Mouse (Mus musculus): ENCODE measurements at regions not wholly inside any gene's neighbourhood (a gene's known extent, or its start where the extent isn't known, plus 50 kb on each side); places are given as distances from the start of the nearest gene placed in this dataset.

DNA sequence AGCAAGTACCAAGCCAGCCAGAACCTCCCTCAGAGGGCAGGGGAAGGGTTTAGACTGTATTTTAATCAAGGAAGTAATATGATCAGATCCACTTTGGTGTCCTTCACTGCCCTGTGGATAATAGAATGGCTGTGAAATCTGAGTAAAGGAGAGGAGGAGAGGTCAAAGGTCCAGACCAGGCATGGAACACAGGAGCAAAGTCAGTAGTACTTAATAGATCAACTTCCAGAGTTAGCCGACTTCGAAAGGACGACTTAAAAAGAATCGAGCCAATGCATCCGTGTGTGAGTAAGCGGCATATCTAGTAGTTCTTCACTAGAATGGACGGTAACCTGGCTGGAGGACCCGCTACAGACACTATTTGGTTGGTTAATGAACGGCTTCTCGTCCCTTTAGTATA, 103.8 kb upstream of the Gm15217 start:
- Histone ChIP-seq H3K27me3 (ENCODE audit: control insufficient read depth, insufficient read depth, low read length) (no peaks in the 10 kb centered on the region), H3K4me2 (ENCODE audit: low read depth, severe bottlenecking) (no peak overlapping the region), H3K9me3 (ENCODE audit: control insufficient read depth, low read length) (no peaks in the 10 kb centered on the region), H3K9ac (ENCODE audit: low read length) (no peak overlapping the region), H3K4me3 (ENCODE audit: low read depth, low read length) (no peak overlapping the region), H3K27ac (replicated peaks; ENCODE audit: low read depth, low read length) (no peak overlapping the region), H3K4me1 (ENCODE audit: control insufficient read depth, insufficient read depth, low read length) (no peaks in the 10 kb centered on the region), H3K36me3 (ENCODE audit: control insufficient read depth, insufficient read depth, low read length) (no peaks in the 10 kb centered on the region)
- DNase-seq (ENCODE audit: low spot score) (no peak), ATAC-seq (ENCODE audit: insufficient number of reproducible peaks, low FRiP score, low TSS enrichment, low read depth) (no peak)
- 89% methylated on average over 10 of the region's 10 CpGs for whole genome bisulfite sequencing

DNA sequence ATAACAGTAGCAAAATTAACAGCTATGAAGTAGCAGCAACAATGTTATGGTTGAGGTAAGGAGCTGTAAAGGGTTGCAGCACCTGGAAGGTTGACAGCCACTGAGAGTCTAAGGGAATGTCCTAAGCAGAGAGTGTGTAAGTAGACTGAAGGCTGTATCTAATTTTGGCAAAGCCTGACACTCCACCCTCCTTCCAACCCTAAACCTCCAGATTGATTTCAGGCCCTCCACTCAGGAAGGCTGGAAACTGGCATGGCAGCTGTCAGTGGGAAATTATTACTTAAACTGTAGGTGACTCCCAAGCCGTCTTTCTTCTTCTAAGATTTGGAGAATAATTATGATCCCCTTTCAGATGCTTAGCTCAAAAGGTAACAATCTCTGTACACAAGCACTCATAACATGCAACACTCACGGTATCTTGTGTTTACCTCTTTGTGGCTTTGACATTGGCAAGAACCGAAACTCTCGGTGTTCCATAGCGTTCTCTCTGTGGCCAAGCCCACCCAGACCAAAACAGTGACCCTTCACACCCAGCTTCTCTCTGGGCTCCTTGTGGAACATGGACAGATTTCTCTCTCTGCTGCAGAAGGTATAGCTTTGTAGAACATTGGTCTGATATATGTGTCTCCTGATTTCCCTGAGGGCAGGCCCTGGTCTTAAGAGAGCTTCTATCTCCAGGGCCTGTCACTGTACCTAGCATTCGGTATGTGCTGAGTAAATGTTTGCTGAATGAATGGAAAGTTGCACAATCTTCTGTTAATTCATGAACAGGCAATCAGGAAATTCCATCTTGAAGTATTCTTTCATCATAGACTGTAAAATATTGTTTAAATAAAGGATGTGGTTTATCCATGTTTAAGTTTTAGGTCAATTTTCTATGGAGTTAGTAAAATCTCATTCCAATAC, 102.0 kb upstream of the Gm15217 start:
- Histone ChIP-seq H3K27me3 (ENCODE audit: control insufficient read depth, insufficient read depth, low read length) (no peaks in the 10 kb centered on the region), H3K9me3 (ENCODE audit: control insufficient read depth, low read length) (no peaks in the 10 kb centered on the region), H3K4me1 (ENCODE audit: control insufficient read depth, insufficient read depth, low read length) (no peaks in the 10 kb centered on the region), H3K4me3 (ENCODE audit: low read depth, low read length) (no peak overlapping the region), H3K9ac (ENCODE audit: low read length) (no peak overlapping the region), H3K27ac (replicated peaks; ENCODE audit: low read depth, low read length) (no peak overlapping the region), H3K36me3 (ENCODE audit: control insufficient read depth, insufficient read depth, low read length) (no peaks in the 10 kb centered on the region), H3K4me2 (ENCODE audit: low read depth, severe bottlenecking) (no peak overlapping the region)
- DNase-seq (ENCODE audit: low spot score) (no peak), ATAC-seq (ENCODE audit: insufficient number of reproducible peaks, low FRiP score, low TSS enrichment, low read depth) (no peak)
- 92% methylated on average over 6 of the region's 6 CpGs for WGBS

DNA sequence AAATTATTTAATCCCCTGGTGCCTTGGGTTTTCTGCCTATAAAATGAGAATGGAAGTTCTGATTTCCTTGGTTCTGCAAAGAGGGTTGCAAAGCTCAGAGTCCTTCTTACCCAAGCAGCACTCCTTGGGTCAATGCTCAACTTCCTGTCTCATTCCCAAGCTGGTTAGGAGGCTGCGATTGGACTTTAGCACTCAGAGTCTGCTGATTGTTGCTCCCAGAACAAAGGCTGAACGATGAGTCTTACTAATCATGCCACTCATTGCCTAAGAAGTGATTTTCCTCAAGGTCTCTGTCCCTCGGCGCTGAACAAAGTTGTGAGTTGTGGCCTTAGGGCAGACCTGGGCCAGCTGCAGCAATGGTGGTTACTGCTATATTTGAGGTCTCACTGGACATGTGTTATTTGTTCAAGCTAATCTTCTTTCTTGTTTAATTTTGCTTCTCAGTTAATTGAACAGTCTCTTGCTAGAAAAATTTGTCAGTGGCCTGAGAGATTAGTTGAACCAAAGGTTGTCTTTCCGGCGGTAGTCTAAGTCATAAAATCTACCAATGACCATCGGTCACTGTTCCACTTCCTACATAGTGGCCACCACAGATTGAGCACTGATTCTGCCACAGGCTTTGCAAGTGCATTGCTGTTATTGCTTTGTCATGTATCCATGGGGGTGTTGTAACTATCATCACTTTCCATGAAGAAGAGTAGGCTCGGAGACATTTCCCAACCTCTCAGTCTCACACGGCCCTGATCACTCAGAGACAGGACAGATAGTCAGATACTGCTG, 101.2 kb upstream of the Gm15217 start:
- Histone ChIP-seq H3K36me3 (ENCODE audit: control insufficient read depth, insufficient read depth, low read length) (no peaks in the 10 kb centered on the region), H3K9me3 (ENCODE audit: control insufficient read depth, low read length) (no peaks in the 10 kb centered on the region), H3K4me2 (ENCODE audit: low read depth, severe bottlenecking) (no peak overlapping the region), H3K4me1 (ENCODE audit: control insufficient read depth, insufficient read depth, low read length) (no peaks in the 10 kb centered on the region), H3K9ac (ENCODE audit: low read length) (no peak overlapping the region), H3K27ac (replicated peaks; ENCODE audit: low read depth, low read length) (no peak overlapping the region), H3K4me3 (ENCODE audit: low read depth, low read length) (no peak overlapping the region), H3K27me3 (ENCODE audit: control insufficient read depth, insufficient read depth, low read length) (no peaks in the 10 kb centered on the region)
- ATAC-seq (ENCODE audit: insufficient number of reproducible peaks, low FRiP score, low TSS enrichment, low read depth) (no peak), DNase-seq (ENCODE audit: low spot score) (no peak)
- 89% methylated on average over 9 of the region's 9 CpGs for WGBS

DNA sequence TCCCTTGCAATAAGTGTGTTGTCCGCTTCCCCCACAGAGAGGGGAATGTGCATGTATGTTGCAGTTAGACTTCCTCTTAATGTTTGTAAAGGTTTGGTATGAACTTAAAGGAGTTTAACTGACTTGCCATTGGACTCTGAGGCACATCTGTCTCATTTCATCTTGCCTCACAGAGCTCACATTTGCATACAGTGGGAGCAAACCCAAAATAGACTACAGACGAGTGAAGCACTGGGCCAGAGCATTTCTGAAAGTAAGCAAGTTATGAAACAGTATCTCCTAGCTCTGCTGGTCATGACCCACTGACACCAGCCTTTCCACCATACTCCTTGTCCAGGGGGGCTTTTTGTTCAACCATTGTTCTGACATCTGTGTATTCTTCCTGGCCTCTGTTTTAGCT, 86.8 kb upstream of the Gm15217 start:
- no peaks in the 10 kb centered on the region for H3K9me3 ChIP-seq (ENCODE audit: control insufficient read depth, low read length)
- no peaks in the 10 kb centered on the region for H3K36me3 ChIP-seq (ENCODE audit: control insufficient read depth, insufficient read depth, low read length)
- DNase-seq (ENCODE audit: low spot score) (no peak), ATAC-seq (ENCODE audit: insufficient number of reproducible peaks, low FRiP score, low TSS enrichment, low read depth) (no peak)
- no peak overlapping the region for H3K9ac ChIP-seq (ENCODE audit: low read length)
- 82% methylated on average over 2 of the region's 2 CpGs for WGBS
- H3K27ac ChIP-seq (replicated peaks; ENCODE audit: low read depth, low read length) = no peak overlapping the region
- H3K4me3 ChIP-seq (ENCODE audit: low read depth, low read length) = no peak overlapping the region
- no peaks in the 10 kb centered on the region for H3K4me1 ChIP-seq (ENCODE audit: control insufficient read depth, insufficient read depth, low read length)
- no peaks in the 10 kb centered on the region for H3K27me3 ChIP-seq (ENCODE audit: control insufficient read depth, insufficient read depth, low read length)
- no peak overlapping the region for H3K4me2 ChIP-seq (ENCODE audit: low read depth, severe bottlenecking)

DNA sequence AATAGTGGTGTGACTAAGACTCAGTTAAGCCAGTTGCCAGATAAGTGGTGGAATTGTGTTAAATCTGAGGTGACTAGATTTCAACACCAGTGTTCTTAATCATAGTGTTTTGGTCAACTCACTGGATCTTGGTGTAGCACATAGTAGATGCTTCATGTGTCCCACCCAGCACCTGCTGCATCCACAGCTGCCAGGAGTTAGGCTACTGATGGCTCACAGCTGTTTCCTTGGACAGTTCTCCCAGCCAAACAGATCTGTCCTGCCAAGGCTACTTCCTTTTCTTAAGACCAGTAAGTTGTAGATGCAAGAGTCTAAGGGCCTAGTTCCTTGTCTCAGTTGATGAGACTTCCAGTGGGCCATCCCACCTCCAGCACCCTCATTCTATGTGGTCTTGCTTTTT, 82.9 kb upstream of the Gm15217 start:
- DNase-seq (ENCODE audit: low spot score) = no peak
- Histone ChIP-seq H3K4me1 (ENCODE audit: control insufficient read depth, insufficient read depth, low read length) (no peaks in the 10 kb centered on the region), H3K9me3 (ENCODE audit: control insufficient read depth, low read length) (no peaks in the 10 kb centered on the region), H3K4me3 (ENCODE audit: low read depth, low read length) (no peak overlapping the region), H3K27ac (replicated peaks; ENCODE audit: low read depth, low read length) (no peak overlapping the region), H3K9ac (ENCODE audit: low read length) (no peak overlapping the region), H3K27me3 (ENCODE audit: control insufficient read depth, insufficient read depth, low read length) (no peaks in the 10 kb centered on the region), H3K4me2 (ENCODE audit: low read depth, severe bottlenecking) (no peak overlapping the region), H3K36me3 (ENCODE audit: control insufficient read depth, insufficient read depth, low read length) (no peaks in the 10 kb centered on the region)
- no peak for ATAC-seq (ENCODE audit: insufficient number of reproducible peaks, low FRiP score, low TSS enrichment, low read depth)

DNA sequence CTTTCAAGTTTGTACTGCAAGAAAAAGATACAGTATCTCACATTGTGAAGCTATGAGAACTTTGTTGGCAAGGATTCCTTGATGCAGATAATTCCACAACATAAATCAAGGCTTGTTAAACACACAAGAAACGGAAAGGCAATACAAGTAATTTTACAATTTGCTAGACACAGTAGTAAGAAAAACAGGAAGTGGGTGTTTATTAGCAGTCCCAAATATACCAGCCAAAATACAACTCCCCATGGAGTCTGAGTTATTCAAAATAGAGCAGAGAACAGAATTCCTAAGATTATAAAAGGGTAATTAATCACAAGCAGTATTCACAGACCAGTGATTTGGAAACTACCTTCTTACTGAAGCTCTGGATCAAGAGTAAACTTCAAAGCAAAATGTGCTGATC, 78.7 kb upstream of the Gm15217 start:
- no peak overlapping the region for H3K4me3 ChIP-seq (ENCODE audit: low read depth, low read length)
- WGBS = 32% methylated on average over 1 of the region's 1 CpGs
- H3K9me3 ChIP-seq (ENCODE audit: control insufficient read depth, low read length) = no peaks in the 10 kb centered on the region
- no peak overlapping the region for H3K4me2 ChIP-seq (ENCODE audit: low read depth, severe bottlenecking)
- ATAC-seq (ENCODE audit: insufficient number of reproducible peaks, low FRiP score, low TSS enrichment, low read depth) = no peak
- no peak overlapping the region for H3K27ac ChIP-seq (replicated peaks; ENCODE audit: low read depth, low read length)
- no peaks in the 10 kb centered on the region for H3K27me3 ChIP-seq (ENCODE audit: control insufficient read depth, insufficient read depth, low read length)
- DNase-seq (ENCODE audit: low spot score) = no peak
- no peaks in the 10 kb centered on the region for H3K4me1 ChIP-seq (ENCODE audit: control insufficient read depth, insufficient read depth, low read length)
- no peak overlapping the region for H3K9ac ChIP-seq (ENCODE audit: low read length)
- H3K36me3 ChIP-seq (ENCODE audit: control insufficient read depth, insufficient read depth, low read length) = no peaks in the 10 kb centered on the region

DNA sequence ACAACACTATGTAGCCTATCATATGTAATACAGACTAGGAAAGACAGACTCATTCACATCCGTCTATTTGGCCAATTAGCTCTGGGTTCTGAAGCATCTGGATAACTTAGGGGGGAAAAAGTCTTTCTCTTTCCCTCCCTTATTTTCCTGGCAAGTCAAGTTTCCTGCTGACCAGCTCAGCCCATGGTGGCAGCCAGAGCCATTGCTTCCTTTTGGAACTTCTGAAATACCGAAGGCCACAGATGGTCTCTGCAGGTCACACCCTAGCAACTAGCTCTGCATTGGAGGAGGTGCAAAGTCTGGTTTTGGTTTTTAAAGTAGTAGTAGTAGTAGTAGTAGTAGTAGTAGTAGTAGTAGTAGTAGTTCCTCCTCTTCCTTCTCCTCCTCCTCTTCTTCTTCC, 76.6 kb upstream of the Gm15217 start:
- DNase-seq (ENCODE audit: low spot score) (no peak), ATAC-seq (ENCODE audit: insufficient number of reproducible peaks, low FRiP score, low TSS enrichment, low read depth) (no peak)
- Histone ChIP-seq H3K4me3 (ENCODE audit: low read depth, low read length) (no peak overlapping the region), H3K4me1 (ENCODE audit: control insufficient read depth, insufficient read depth, low read length) (no peaks in the 10 kb centered on the region), H3K4me2 (ENCODE audit: low read depth, severe bottlenecking) (no peak overlapping the region), H3K27me3 (ENCODE audit: control insufficient read depth, insufficient read depth, low read length) (no peaks in the 10 kb centered on the region), H3K9me3 (ENCODE audit: control insufficient read depth, low read length) (no peaks in the 10 kb centered on the region), H3K27ac (replicated peaks; ENCODE audit: low read depth, low read length) (no peak overlapping the region), H3K36me3 (ENCODE audit: control insufficient read depth, insufficient read depth, low read length) (no peaks in the 10 kb centered on the region), H3K9ac (ENCODE audit: low read length) (no peak overlapping the region)
- 93% methylated on average over 2 of the region's 2 CpGs for WGBS

DNA sequence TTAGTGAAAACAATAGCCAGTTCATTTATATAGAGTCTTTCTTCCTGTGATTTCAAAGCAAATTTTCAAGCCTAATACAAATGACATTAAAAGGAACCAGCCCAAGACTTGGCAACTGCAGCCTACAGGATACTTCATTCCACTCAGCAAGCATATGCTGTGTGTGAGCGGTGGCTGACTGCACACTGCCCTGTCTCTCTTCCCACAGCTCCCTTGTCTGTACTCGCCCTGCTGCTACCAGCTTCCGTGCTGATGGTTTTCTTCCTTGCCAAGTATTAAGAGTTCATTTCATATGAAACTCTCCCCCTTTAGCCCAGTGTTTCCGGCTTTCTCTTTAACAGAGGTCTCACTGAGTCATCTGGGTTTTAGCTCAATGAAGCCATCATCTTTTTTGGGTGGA, 73.9 kb upstream of the Gm15217 start:
- Histone ChIP-seq H3K4me2 (ENCODE audit: low read depth, severe bottlenecking) (no peak overlapping the region), H3K36me3 (ENCODE audit: control insufficient read depth, insufficient read depth, low read length) (no peaks in the 10 kb centered on the region)

More for the DNA sequence above, 73.9 kb upstream of the Gm15217 start:
- DNase-seq (ENCODE audit: low spot score) = no peak
- ATAC-seq (ENCODE audit: insufficient number of reproducible peaks, low FRiP score, low TSS enrichment, low read depth) = no peak
- 87% methylated on average over 4 of the region's 4 CpGs for WGBS
- H3K27ac ChIP-seq (replicated peaks; ENCODE audit: low read depth, low read length) = no peak overlapping the region
- no peaks in the 10 kb centered on the region for H3K9me3 ChIP-seq (ENCODE audit: control insufficient read depth, low read length)
- H3K27me3 ChIP-seq (ENCODE audit: control insufficient read depth, insufficient read depth, low read length) = no peaks in the 10 kb centered on the region
- no peaks in the 10 kb centered on the region for H3K4me1 ChIP-seq (ENCODE audit: control insufficient read depth, insufficient read depth, low read length)
- no peak overlapping the region for H3K9ac ChIP-seq (ENCODE audit: low read length)
- no peak overlapping the region for H3K4me3 ChIP-seq (ENCODE audit: low read depth, low read length)

Data from limb, embryonic 11.5 days (tissue).